Mouse (Mus musculus) bone marrow, adult 2 months (tissue): ENCODE measurements at regions not wholly inside any gene's neighbourhood (a gene's known extent, or its start where the extent isn't known, plus 50 kb on each side); places are given as distances from the start of the nearest gene placed in this dataset.

Experiments used
- H3K27ac ChIP-seq: fragments of 200-500 bp; 2 replicates; pipeline ENCODE4 v1.5.1; 2012; ENCODE audit warnings: low read depth, mild to moderate bottlenecking, control low read depth, inconsistent platforms, low read length; ENCODE audit not compliant: control insufficient read depth, poor library complexity, insufficient read depth
- H3K4me1 ChIP-seq: fragments of 200-500 bp; 2 replicates; pipeline ENCODE4 v1.6.1; 2011; ENCODE audit warnings: low read length; ENCODE audit not compliant: control insufficient read depth, insufficient read depth
- H3K4me3 ChIP-seq: fragments of 200-500 bp; replicated peaks from 2 replicates; pipeline ENCODE3; 2011; ENCODE audit warnings: mild to moderate bottlenecking, low read depth, low read length, control low read depth; ENCODE audit not compliant: control insufficient read depth
- CTCF ChIP-seq: fragments of 200-500 bp; IDR thresholded peaks from 2 replicates; pipeline ENCODE4 v1.5.1; 2011; ENCODE audit warnings: low read length, control low read depth; ENCODE audit not compliant: control insufficient read depth, insufficient read depth
- POLR2A ChIP-seq: fragments of 200-500 bp; IDR thresholded peaks from 2 replicates; pipeline ENCODE4 v1.6.1; 2011; ENCODE audit warnings: low read depth, mild to moderate bottlenecking, control low read depth, low read length, borderline replicate concordance; ENCODE audit not compliant: control insufficient read depth
- WGBS: fragments of 180-500 bp; shearing (Covaris S2); methylation state at CpG from one replicate; pipeline ENCODE4 v1.1.7; 2018; 5-methylcytosine and 5-hydroxymethylcytosine counted together

DNA sequence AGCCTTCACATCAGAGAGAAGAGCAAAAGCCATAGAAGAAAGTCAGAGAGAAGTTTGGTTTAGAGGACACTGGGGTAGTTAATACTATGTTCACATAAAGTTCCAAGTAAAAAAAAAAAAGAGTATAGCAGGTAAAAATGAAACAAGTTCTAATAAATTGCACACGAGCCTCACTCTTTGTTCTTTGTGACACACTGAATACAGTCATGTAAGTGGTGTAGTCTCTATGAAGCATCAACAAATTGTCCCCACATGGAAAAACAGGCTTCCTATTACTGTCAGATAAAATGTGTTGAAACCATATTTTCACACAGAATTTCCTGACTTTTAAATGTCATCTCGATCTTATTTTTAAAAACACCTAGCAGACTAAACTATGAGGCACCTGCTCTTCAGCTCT, 1057.2 kb downstream of the Gsdmc2 start:
- Histone ChIP-seq H3K27ac (no peak overlapping the region), H3K4me3 (no peak overlapping the region), H3K4me1 (no peaks in the 10 kb centered on the region)
- WGBS, result 83% methylated on average over 2 of the region's 2 CpGs
- TF ChIP-seq CTCF, result no peak
- TF ChIP-seq POLR2A, result no peak

GRCm38 (mm10) chr15:62786315-62786714, 1058.7 kb downstream of the Gsdmc2 start:
- TF ChIP-seq POLR2A (no peak), CTCF (no peak)
- WGBS, result 88% methylated on average over 1 of the region's 1 CpGs
- no peak overlapping the region for H3K27ac ChIP-seq
- H3K4me1 ChIP-seq, result no peaks in the 10 kb centered on the region
- no peak overlapping the region for H3K4me3 ChIP-seq

DNA sequence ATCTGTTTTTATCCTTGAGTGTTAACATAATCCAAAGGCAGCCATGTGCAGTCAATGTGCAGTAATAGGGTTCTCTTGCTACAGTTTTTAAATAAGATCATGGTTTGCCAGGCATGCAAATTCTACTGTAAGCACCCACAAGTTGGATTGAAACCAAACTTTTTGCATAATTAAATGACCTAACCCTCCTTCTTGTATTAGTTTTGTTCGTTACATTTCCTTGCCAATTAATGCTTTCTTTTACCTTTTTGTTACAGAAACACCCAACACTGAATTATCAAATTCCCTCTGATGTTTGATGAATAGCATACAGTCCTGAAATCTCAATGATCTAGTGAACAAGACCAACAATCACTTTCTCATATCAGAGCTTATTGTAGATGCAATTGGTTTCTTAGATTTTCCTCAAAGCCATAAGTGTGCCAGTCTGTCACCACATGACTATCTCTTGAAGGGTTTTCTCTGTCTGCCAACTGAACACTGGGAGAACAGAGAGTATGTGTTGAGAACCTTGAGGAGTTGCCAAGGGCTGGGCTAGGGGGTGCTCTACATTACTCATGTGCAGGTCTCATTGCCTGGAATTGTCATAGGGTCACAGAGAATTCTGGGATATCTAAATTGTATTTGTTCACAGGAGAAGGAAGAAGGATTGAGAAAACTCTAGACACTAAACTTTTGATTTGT, 1060.4 kb downstream of the Gsdmc2 start:
- 76% methylated on average over 1 of the region's 1 CpGs for WGBS
- no peak for TF ChIP-seq POLR2A
- no peak for TF ChIP-seq CTCF
- H3K4me3 ChIP-seq, result no peak overlapping the region
- no peaks in the 10 kb centered on the region for H3K4me1 ChIP-seq
- H3K27ac ChIP-seq, result no peak overlapping the region

GRCm38 (mm10) chr15:62778899-62779298, 1066.1 kb downstream of the Gsdmc2 start:
- WGBS, result 71% methylated on average over 5 of the region's 5 CpGs
- TF ChIP-seq CTCF (no peak), POLR2A (no peak)
- no peak overlapping the region for H3K27ac ChIP-seq
- no peak overlapping the region for H3K4me3 ChIP-seq
- no peaks in the 10 kb centered on the region for H3K4me1 ChIP-seq

- TF ChIP-seq CTCF (no peak), POLR2A (no peak)
- Histone ChIP-seq H3K4me3 (no peak overlapping the region), H3K4me1 (no peaks in the 10 kb centered on the region), H3K27ac (no peak overlapping the region)
- WGBS, result 81% methylated on average over 2 of the region's 2 CpGs
Observed at GRCm38 (mm10) chr15:62752686-62753085, 1092.3 kb downstream of the Gsdmc2 start.

GRCm38 (mm10) chr15:62743879-62744278, 1101.1 kb downstream of the Gsdmc2 start:
- H3K4me3 ChIP-seq, result no peak overlapping the region
- TF ChIP-seq CTCF, result no peak
- no peak for TF ChIP-seq POLR2A
- 82% methylated on average over 3 of the region's 3 CpGs for WGBS
- H3K27ac ChIP-seq, result no peak overlapping the region
- H3K4me1 ChIP-seq, result no peaks in the 10 kb centered on the region

GRCm38 (mm10) chr15:62740746-62741145, 1104.2 kb downstream of the Gsdmc2 start:
- no peak for TF ChIP-seq POLR2A
- no peak for TF ChIP-seq CTCF
- 76% methylated on average over 2 of the region's 2 CpGs for WGBS
- Histone ChIP-seq H3K4me3 (no peak overlapping the region), H3K4me1 (no peaks in the 10 kb centered on the region), H3K27ac (no peak overlapping the region)

DNA sequence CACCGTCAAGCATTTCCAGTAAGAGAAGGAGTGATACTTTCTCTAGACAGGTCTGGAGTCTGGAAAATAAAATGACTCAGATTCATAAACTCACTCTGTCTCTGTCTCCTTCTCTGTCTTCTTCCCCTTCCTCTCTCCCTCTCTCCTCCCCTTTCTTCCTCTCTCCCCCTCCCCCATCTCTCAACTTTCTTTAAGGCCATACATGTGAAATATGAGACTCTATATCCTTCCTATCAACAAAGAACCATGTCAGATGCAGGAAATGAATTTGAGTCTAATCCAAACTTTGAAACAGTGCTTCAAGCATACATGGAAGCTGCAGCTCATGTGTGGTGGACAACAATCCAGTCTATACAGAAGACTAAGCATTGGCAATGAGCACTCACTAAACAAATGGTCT, 1109.6 kb downstream of the Gsdmc2 start:
- H3K4me3 ChIP-seq, result no peak overlapping the region
- H3K4me1 ChIP-seq, result no peaks in the 10 kb centered on the region
- H3K27ac ChIP-seq, result no peak overlapping the region
- TF ChIP-seq POLR2A, result no peak
- no peak for TF ChIP-seq CTCF
- WGBS, result 61% methylated on average over 1 of the region's 1 CpGs

DNA sequence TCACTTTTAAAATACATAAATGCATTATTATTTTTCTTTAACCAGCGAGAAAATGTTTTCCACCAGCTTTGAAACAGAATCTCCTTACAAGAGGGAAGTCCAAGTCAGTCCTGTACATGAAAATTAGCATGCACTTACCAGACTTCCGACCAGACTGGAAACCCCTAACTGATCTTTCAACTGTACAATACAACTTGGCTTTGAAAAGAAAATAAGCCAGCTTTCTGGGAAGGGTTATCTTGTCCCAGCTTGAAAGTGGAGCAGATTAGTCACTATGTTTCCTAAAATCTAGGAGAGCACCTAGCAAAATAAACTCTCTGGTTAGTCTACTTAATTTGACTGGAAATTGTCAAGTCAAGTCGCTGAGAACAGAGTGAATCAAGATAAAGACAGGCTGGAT, 1110.1 kb downstream of the Gsdmc2 start:
- TF ChIP-seq POLR2A (no peak), CTCF (no peak)
- Histone ChIP-seq H3K4me3 (no peak overlapping the region), H3K27ac (no peak overlapping the region), H3K4me1 (no peaks in the 10 kb centered on the region)
- 26% methylated on average over 3 of the region's 3 CpGs for WGBS
